Mouse (Mus musculus): ENCODE results near the gene Slc25a10.
"Not testable (repeated sequence)": the region's sequence is repeated elsewhere in the genome, so short reads cannot be mapped to it uniquely, and the experiment has no call there.

The Slc25a10 gene

DNA sequence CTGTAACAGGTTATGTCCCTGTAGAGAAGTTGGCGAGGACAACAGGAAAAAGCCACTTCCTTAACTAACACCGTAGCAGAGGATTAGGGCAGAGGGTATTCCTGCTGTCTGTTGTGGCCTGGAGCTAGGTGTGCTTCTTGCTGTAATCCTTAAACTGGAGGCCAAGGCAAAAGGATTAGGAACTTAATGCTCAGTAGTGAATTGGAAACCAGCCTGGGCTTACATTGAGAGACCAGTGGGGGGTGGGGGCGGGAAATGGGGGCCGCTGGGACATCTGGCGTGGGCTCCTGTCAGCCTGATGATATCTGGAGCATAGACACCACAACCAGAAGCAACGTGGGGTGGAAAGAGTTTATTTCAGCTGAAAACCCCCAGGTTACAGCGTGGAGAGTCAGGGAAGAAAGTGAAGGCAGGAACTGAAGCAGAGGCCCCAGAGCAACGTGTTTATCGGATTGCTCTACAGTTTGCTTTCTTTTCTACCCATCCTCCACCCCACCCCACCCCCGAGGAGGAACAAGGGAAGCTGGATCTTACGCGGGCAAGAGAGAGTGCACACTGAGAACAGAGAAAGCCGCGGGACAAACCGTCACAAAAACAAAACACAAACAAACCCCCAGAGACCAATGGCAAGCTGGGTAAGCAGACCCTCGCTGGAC is 18.9 kb downstream of the Slc25a10 start:
- no peak for DNase-seq (ENCODE audit: low read depth, low spot score)

DNA sequence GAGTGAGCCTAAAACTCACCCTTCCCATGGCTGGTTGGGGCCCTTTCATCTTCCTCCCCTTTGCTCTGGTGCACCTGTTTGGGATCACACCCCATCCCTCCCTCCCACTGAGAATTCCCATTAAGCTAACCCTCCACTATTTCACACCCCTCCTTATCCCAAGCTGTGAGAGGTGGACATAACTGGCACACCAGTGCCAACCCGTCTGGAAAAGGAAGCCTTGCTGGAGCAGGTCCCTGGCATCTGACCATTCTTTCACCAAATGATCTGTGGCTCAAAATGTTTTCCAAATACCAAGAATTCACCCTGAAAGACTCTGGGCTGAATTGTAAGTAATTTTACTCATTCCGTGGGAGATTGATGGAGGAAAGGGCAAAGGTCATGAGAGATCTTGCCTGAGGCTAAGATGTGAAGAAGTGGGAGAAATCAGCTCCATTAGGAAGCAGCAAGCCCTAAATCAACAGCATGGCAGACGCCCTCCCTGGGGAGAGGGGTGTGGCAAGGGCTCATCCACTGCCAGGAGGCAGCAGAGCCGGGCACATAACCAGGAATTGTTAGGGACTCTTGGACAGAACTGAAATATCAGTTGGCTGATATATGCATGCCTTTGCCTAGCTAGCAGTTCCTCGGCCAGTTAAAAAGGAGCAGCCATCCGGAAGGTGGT is 21.3 kb downstream of the Slc25a10 start:
- DNase-seq (ENCODE audit: low read depth, low spot score): no peak

DNA sequence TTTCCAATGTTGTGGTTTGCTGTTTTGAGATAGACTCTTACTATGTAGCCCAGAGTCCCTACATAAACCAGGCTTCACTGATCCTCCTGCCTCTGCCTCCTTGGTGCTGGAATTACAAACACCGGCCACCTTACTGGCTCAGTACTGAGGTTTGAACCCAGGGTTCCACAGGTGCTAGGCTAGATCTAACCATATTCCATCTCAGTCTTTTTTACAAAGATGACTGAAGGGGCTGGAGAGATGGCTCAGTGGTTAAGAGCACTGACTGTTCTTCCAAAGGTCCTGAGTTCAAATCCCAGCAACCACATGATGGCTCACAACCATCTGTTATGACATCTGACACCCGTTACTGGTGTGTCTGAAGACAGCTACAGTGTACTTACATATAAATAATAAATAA is 22.6 kb downstream of the Slc25a10 start:
- DNase-seq (ENCODE audit: low read depth, low spot score): not testable (repeated sequence)

DNA sequence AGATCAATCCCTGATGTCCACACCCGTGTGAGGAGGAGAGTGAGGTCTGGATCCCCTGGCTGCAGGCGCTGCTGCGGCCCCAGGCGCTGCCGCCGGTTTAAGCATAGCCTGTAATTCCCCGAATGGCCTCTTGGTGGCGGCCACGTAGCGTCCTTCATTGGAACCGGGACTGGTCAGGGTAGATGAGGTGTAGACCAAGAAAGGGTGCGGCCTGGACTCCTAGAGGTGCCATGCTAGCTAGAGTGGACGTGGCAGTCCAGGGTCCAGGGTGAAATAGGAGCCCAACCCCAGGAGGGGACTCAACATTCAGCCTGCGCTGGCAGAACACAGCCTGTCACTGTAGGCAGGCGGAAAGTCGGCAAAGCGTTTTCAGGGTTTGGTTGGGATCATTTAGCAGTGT is 24.0 kb downstream of the Slc25a10 start:
- peak; percentile 79 for DNase-seq (ENCODE audit: low read depth, low spot score)

DNA sequence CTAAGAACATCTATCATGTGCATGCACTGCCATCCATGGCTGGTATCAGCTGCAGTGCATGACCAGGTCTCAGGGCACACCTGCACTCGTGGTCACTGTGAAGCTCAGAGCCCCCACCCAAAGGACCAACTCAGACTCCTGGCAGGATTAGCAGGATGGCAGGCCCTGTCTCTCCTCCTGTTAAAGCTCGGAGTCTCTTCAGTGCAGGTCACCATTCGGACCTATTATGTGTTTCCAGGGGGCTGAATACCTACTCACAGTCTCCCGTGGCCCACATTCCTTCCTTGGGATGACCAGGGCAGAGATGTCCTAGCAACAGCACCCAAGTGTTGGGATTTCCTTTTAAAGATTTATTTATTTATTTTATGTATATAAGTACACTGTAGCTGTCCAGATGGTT is 25.5 kb downstream of the Slc25a10 start:
- no peak for DNase-seq (ENCODE audit: low read depth, low spot score)

DNA sequence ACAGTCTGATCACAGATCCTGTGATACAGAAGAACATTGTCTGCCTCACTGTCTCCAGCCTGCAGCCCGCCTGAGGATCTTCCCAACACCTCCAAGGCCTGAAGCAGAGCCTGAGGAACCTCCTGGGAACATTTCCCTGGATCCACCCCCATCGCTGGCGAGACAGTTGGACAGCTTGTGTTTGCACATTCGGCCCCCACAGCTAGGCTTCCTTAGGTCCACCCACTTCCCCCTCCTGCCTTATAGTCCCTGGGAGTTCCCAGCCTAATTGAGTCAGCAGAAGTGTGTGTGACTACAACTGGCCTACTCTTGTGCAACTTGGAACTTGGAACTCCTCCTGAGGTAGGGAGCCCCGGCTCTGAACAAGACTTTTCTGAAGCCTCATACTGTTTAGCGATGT is 26.4 kb downstream of the Slc25a10 start:
- no peak for DNase-seq (ENCODE audit: low read depth, low spot score)

DNA sequence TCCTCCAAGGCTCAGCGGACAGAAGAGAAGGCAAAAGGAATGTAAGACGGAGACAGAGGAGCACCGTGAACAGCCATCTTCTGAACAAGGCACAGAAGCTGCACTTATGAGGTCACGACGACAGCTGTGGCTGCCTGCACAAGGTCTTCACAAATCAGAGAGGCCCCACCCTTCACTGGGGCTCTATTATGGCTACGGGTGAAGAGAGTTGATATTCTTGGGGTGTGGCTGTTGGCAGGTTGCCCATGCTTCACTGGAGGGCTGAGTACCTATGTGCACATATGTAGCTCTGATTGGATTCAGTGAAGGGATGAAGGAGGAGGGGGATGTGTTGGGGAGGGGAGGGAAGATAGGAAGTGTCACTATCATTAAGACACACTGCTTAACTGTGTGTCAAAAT is 26.9 kb downstream of the Slc25a10 start:
- DNase-seq (ENCODE audit: low read depth, low spot score): no peak

DNA sequence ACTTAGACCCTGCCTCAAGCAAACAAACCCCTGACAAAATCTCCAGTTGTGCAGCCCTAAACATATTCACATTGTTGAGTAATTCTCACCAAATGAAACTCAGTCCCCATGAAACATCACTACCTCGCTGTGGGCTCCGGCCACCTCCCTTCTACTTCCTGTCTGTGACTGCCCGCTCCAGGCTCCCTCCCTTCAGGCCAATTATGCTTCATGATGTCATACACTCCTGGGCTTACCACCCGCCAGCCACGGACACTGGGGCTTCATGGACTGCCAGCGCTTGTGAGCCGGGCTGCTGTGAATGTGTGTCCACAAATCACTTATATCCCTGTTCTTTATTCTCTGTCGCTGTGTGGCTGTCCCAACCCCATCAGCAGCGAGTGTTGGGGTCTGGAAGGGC is 28.1 kb downstream of the Slc25a10 start:
- no peak for DNase-seq (ENCODE audit: low read depth, low spot score)

DNA sequence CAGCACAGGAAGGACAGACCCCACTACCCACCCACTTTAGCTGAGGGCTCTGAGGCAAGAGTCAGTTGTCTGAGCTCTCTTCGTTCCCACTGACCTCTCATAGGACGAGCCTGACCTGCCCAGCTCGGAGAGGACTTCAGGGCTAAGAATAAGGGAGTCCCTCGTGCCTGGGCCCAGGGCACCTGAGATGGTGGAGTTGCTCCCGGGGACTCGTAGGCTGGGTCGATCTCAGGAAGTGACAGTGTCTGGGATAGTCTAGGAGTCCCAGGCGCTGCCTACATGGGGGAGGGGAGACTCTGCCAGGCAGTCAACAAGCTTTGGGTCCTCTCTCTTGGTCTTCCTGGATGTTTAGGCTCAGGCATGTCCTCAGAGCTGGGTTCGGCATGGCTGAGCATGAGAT is 28.9 kb downstream of the Slc25a10 start:
- DNase-seq (ENCODE audit: low read depth, low spot score): no peak

DNA sequence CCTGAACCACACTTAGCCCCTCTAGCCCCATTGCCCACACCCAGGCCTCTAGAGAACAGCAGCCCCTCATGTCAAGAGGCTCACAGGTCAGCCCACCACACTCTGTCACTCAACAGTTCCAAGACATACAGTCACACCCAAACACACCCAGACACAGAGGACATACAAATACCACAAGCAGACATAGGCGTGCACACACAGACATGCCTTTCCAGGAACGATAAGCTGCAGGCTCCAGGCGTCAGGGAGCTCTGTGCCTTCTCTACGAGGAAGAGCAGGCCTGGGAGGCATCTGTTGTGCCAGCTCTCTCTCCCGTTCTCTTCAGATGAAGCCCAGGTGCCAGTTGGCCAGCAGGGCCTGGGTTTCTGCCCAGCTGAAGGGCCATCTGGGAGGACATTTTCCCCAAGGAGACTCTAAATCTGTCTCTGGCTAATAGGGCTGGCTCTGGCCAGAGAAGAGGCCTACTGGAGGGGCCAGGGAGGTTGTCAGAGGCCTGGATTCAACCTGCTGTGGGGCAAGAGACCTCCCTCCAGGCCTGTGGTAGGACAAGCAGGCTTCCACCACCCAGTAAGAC is 29.4 kb downstream of the Slc25a10 start:
- DNase-seq (ENCODE audit: low read depth, low spot score): no peak

DNA sequence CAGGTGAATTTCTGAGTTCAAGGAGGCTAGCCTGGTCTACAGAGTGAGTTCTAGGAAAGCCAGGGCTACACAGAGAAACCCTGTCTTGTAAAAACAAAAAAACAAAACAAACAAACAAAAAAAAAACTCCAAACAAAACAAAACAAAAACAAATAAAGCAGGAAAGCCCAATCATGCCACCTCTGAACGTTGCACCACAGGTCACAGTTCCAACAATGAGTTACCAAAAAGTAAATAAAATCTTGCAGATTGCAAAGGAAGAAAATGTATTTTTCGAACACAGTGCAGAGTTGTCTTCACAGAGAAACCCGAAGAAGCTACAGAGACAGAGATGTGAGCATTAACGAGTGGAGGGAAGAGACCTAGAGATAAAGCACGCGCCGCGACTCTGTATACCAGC is 30.9 kb downstream of the Slc25a10 start:
- DNase-seq (ENCODE audit: low read depth, low spot score): no peak

DNA sequence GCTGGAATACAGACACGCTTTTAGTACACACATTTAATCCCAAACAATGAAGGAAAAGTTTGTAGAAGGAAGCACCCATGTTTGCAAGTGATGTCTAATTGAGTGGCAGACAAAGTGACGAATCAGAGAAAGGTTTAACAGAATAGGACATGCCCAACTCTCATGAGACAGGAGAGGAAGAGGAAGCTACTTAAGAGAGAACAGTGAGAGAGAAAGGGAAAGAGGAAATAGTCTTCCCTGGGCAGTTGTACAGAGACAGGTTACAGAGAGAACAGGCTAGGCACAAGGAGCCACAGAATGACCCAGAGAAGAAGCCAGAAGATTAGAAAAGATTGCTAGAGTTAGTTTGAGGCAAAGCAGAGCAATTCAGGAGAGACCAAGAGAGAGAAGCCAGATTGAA is 34.3 kb downstream of the Slc25a10 start:
- DNase-seq (ENCODE audit: low read depth, low spot score): peak; percentile 61

DNA sequence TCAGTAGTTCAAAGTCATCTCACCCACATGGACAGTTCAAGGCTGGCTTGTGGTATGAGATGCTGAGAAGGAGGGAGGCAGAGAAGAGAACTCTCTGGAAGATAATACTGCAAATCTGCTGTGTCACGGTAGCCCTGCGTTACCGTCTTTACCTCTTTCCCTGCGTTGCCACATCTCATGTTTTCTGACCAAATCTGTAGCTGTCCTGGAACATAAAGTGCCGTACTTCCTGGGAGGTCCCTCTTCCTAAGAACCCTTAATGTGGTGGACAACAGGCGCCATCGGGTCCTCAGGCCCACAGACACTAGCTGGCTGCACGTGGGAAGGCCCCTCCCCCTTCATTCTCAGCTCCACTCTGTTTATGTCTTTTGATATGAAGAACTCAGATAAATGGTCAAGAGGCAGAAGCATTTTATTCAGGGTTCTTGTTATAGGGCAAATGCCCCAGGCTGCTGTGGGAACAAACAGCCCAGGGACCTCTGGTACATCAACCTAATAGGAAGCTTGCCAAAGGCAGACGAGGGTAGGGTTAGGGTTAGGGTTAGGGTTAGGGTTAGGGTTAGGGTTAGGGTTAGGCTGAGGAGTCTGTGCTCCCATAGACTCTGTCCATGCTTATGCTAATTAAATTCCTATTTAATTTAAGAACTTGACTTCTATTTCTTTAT is 36.2 kb downstream of the Slc25a10 start:
- DNase-seq (ENCODE audit: low read depth, low spot score): no peak

DNA sequence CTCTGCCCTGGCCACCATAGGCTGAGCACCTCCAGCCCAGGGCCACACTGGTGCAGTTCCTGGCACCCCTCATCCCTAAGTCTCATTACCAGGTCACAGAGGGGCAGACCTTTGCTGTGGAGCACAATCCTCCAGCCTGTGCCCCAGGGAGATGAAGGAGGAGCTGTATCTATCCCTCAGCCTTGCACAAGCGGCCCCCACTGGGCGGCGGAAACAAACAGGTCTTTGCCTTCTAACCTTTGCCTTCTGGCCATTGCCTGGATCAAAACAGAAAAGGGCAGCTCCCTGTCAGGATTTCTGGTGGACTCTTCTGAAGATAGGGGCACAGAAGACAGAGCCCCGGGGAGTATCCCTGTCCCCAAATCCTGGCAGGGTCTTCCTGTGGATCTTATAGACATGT is 37.3 kb downstream of the Slc25a10 start:
- no peak for DNase-seq (ENCODE audit: low read depth, low spot score)

DNA sequence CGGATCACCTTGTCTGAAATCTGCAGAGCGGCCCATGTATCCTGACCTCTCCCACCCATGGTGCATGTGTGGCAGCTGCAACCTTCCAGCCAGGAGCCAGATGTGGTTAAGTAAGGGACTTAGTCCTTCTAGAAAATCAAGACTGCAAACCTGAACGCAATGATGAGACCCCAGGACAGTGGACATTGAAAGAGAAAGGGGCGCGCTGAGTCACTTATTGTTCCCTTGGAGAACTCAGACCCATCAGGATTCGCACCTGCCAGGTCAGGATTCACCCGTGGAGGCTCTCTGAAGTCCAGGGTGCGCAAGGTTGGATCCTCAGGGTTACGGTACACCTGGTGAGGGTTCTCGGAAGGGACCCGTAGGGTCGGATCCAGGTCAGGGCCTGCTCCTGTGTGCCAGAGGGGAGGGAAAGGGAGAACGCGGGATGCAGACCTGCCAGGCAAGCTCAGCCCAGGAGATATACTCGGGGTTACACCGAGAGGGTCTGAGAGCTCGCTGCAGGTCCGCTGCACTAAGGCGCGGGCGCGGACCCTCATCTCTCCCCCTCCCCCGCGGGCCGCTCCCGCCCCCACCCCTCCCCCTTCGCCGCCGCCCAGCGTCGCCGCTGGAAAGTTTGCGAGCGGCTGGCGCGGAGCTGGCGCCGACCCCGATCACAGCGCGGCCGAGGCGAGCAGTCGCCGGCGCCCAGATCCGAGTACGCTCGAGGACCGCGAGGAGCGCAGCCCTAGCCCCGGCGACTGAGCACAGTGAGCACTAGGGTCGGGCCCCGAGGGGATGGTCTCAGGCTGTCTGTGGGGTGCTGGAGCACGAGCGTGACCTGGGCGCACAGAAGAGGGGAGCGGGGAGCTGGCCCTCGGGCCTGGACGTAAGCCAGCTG is 38.7 kb downstream of the Slc25a10 start, which contains the start of gene Gcgr:
Gcgr (plus strand) TSS at position 615 of the 880 bp plus-strand sequence.
- peak; percentile 30 for DNase-seq (ENCODE audit: low read depth, low spot score)

DNA sequence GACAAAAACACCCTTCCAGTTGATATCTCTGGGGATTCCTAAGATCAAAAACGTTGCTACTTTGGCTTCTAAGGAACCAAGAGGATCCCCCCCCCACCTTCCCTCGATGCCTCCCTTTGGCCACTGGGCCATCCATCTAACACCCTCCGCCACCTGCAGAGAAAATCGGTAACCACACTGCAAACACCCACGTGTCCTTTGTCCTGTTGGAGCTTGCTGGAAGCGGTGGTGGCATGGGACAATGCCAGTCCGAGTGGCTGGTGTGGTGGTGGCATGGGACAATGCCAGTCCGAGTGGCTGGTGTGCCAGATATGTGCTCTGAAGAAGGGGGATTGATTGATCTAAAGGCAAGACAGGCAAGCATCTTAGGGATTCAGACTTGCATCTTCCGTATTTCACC is 40.0 kb downstream of the Slc25a10 start:
- no peak for DNase-seq (ENCODE audit: low read depth, low spot score)

DNA sequence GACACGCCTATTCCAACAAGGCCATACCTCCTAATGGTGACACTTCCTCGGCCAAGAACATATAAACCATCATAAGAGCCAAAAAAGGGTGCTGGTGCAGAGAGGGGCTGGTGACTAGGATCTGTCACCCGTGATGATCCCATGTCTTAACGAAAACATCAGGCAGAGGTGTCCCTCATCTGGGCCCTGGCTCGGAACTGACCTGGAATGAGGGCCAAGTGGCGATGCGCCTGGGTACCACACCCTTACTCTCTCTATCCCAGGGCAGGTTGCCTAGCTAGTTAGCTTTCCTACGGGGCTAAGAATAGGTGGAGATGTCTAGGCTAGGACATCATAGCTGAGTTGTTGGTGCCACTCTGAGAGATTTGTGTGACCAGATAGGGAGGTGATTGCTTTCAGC is 42.5 kb downstream of the Slc25a10 start:
- DNase-seq (ENCODE audit: low read depth, low spot score): no peak

DNA sequence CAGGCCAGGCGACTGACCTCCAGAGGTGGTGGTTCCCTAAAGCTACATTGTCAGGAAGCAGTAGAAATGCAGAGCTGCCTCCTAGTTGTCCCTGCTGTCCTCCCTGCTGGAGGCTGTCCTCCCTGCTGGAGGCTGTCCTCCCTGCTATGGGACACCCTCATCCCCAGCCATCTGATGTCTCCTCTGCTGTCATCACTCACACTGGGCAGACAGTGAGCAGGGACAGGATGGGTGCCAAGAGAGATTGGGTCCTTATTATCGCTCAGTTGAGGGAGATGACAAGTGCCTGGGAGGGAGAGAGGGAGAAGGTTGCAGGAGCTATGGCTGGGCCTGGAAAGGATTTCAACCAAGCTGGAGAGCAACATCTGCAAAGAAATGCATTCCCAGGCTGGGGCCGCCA is 43.5 kb downstream of the Slc25a10 start:
- no peak for DNase-seq (ENCODE audit: low read depth, low spot score)

DNA sequence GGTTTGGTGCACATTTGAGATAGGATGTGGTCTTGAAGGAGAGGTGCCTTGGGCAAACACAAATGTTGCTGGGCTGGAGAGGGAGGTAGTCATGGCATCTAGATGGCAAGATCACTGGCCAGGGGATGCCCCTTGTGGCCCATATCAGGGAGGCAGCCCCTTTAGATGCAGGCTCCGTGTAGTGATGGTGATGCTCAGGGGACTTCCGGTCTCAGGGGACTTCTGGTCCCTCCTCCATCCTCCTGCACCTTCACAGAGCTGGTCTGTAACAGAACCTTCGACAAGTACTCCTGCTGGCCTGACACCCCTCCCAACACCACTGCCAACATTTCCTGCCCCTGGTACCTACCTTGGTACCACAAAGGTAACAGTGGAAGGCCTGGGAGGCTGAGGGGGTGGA is 44.2 kb downstream of the Slc25a10 start:
- DNase-seq (ENCODE audit: low read depth, low spot score): no peak

DNA sequence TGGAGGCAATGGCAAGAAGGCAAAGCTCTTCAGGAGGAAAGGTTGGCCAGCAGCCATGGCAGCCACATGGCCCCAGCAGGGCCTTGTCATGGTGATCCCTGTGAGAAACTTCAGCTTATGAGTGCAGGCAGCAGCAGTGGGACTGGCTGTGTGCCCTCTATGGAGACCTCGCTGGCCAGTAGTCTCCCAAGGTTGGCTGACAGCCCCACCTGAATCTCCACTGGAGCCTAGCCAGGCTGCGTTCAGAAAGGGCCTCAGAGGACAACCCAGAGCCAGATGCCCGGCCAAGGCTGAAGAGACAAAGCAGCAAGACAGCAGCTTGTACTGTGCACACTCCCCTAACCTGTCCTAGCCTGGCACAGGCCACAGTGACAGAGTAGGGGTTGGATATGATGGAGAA is 46.8 kb downstream of the Slc25a10 start:
- no peak for DNase-seq (ENCODE audit: low read depth, low spot score)

DNA sequence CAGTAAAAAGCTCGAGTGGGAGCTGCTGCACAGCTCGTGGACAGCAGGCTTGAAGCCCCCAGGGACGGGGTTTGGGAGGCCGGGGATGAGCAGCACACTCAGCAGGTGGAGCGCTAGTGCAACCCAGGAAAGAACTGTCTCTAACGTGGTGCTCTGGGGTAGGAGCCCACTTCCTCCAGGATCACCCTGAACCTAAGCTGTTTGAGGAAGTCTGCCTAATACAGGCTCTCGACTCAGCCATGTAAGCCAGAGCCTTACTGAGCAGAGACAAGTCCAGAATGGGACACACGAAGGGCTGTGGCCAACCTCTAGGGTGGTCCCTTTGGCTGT is 47.3 kb downstream of the Slc25a10 start:
- no peak for DNase-seq (ENCODE audit: low read depth, low spot score)

Data from R1 (cell line).